Comparison of ENCODE assay signal across 10 mouse cellular contexts in the genomic region with DNA sequence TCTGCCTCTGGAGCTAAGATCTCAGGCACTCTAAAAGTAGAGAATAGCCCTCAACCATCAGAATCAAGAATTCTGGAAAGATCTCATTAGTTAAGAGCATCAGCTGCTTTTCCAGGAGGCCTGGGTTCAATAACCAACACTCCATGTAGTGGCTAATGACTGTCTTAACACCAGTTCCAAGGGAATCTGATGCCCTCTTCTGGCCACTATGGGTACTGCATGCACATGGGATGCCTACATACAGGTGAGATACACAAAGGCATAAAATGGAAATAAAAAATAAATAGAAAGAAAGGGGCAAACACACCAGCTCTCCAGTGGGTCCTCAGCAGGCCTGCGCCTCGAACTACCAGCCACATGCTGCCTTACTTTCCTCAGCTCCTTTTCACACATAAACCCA.
DNase-seq lines count a peak whose midpoint lies in the region; ATAC-seq and TF ChIP-seq lines count a peak whose summit lies in the region.
"Had no signal": no experiment of that assay in that cellular context is flagged by ENCODE, and none has a peak within 500 bp of the region (broad histone marks: within the 10 kb centered on the region; RNA-seq: fewer than 3 reads in every experiment).

No protein-coding gene starts in this region.

- ATAC-seq in limb, embryonic 11.5 days (ENCODE audit: insufficient number of reproducible peaks, low FRiP score, low TSS enrichment, low read depth), result no peak

- H3K9ac ChIP-seq in limb, embryonic 11.5 days (ENCODE audit: low read length), result no peak overlapping the region
- H3K9ac ChIP-seq: lung, embryonic 15.5 days had no signal

- H3K4me2 ChIP-seq in limb, embryonic 11.5 days (ENCODE audit: low read depth, severe bottlenecking), result no peak overlapping the region
- H3K4me2 ChIP-seq: lung, embryonic 15.5 days had no signal

- peak; percentile 1; the same call in 1 of the 2 replicates for TF ChIP-seq CTCF in spleen, adult 2 months (IDR thresholded peaks at IDR 0.05; ENCODE audit: extremely low read depth, insufficient read depth, insufficient read length, insufficient replicate concordance)

- no peak overlapping the region for H3K4me3 ChIP-seq in spleen, adult 2 months (ENCODE audit: extremely low read depth, insufficient read depth, insufficient read length)
- H3K4me3 ChIP-seq in limb, embryonic 11.5 days (ENCODE audit: low read depth, low read length), result no peak overlapping the region
- H3K4me3 ChIP-seq: heart, embryonic 10.5 days; lung, embryonic 15.5 days had no signal

- no peaks in the 10 kb centered on the region for H3K9me3 ChIP-seq in limb, embryonic 11.5 days (ENCODE audit: control insufficient read depth, low read length)
- H3K9me3 ChIP-seq: heart, embryonic 10.5 days; lung, embryonic 15.5 days had no signal

- H3K36me3 ChIP-seq in spleen, adult 2 months (ENCODE audit: control insufficient read depth, insufficient read depth, low read length), result no peaks in the 10 kb centered on the region
- no peaks in the 10 kb centered on the region for H3K36me3 ChIP-seq in limb, embryonic 11.5 days (ENCODE audit: control insufficient read depth, insufficient read depth, low read length)
- H3K36me3 ChIP-seq: heart, embryonic 10.5 days; lung, embryonic 15.5 days had no signal

- WGBS in spleen, adult 2 months, result 94% methylated on average over 2 of the region's 2 CpGs
- 81% methylated on average over 2 of the region's 2 CpGs for WGBS in limb, embryonic 11.5 days

- TF ChIP-seq POLR2A in spleen, adult 2 months (IDR thresholded peaks at IDR 0.05; ENCODE audit: low read depth, low read length), result no peak

- H3K4me1 ChIP-seq in spleen, adult 2 months (ENCODE audit: control insufficient read depth, insufficient read depth, insufficient read length), result no peaks in the 10 kb centered on the region
- no peaks in the 10 kb centered on the region for H3K4me1 ChIP-seq in limb, embryonic 11.5 days (ENCODE audit: control insufficient read depth, insufficient read depth, low read length)
- H3K4me1 ChIP-seq: lung, embryonic 15.5 days had no signal

- DNase-seq in heart, adult 11 months, result peak; percentile 69
- no peak for DNase-seq in heart, postnatal 10 days
- no peak for DNase-seq in spleen, adult 2 months (ENCODE audit: low read depth in 1 of 2, low spot score in 2 of 2)
- DNase-seq in spleen, postnatal 4 days (ENCODE audit: low spot score in 2 of 2), result no peak
- DNase-seq in limb, embryonic 11.5 days (ENCODE audit: low spot score), result peak; percentile 67
- DNase-seq in urinary bladder, postnatal 25 days (ENCODE audit: low spot score), result no peak
- no peak for DNase-seq in adrenal gland, postnatal 4 days (ENCODE audit: low spot score in 2 of 2)
- DNase-seq in left cerebral cortex, postnatal 36 days (ENCODE audit: low spot score in 2 of 2), result no peak

- no peaks in the 10 kb centered on the region for H3K27me3 ChIP-seq in spleen, adult 2 months (ENCODE audit: control insufficient read depth, insufficient read depth, low read length)
- no peaks in the 10 kb centered on the region for H3K27me3 ChIP-seq in limb, embryonic 11.5 days (ENCODE audit: control insufficient read depth, insufficient read depth, low read length)
- H3K27me3 ChIP-seq: lung, embryonic 15.5 days had no signal

- no peak overlapping the region for H3K27ac ChIP-seq in spleen, adult 2 months (ENCODE audit: insufficient read depth, low read length)
- H3K27ac ChIP-seq in limb, embryonic 11.5 days (replicated peaks; ENCODE audit: low read depth, low read length), result no peak overlapping the region
- H3K27ac ChIP-seq: heart, embryonic 10.5 days; lung, embryonic 15.5 days had no signal

- intact Hi-C loops in heart, postnatal 10 days (cut with DNase I), result no loop called here
- intact Hi-C loops in left cerebral cortex, postnatal 36 days (cut with DNase I), result no loop called here

Comparison
In these comparisons a context has a peak if more than half of its experiments do, and no peak if none do; other contexts are left out.
1. DNase-seq: peak in heart, adult 11 months (single experiment) and limb, embryonic 11.5 days (single experiment); none in heart, postnatal 10 days (0 of 2), spleen, adult 2 months (0 of 2), spleen, postnatal 4 days (0 of 2), urinary bladder, postnatal 25 days (single experiment), adrenal gland, postnatal 4 days (0 of 2) and left cerebral cortex, postnatal 36 days (0 of 2).